Mouse (Mus musculus) liver, embryonic 14.5 days (tissue): Measurements from ENCODE around the gene Sowahb. TPM values are rescaled to one million over a fixed set of nuclear protein-coding genes. Genes with fewer than 3 reads are reported as not detected.

Experiments used
- ATAC-seq: fragments of 200-750 bp; cut with Nextera tagmentation; 2 replicates; pipeline ENCODE4 v1.8.0; 2017; ENCODE audit warnings: moderate number of reproducible peaks, mild to moderate bottlenecking, moderate library complexity; ENCODE audit not compliant: insufficient read depth
- DNase-seq, 3 experiments: peaks; one replicate each; pipeline ENCODE4 v3.0.0-alpha.2; 2012 to 2013; ENCODE audit warnings: low read depth in 3 of 3, low spot score in 3 of 3
- H3K27ac ChIP-seq: fragments of 300-500 bp; sonication (generic); 2 replicates; pipeline ENCODE4 v1.5.1; 2014; ENCODE audit warnings: moderate library complexity, mild to moderate bottlenecking, control low read depth, inconsistent platforms
- H3K27me3 ChIP-seq: fragments of 300-500 bp; sonication (generic); 2 replicates; pipeline ENCODE4 v1.6.1; 2014; ENCODE audit warnings: mild to moderate bottlenecking, low read length, moderate library complexity; ENCODE audit not compliant: control insufficient read depth, insufficient read depth
- H3K36me3 ChIP-seq: fragments of 300-500 bp; sonication (generic); replicated peaks from 2 replicates; pipeline ENCODE4 v1.6.1; 2014; ENCODE audit warnings: low read depth; ENCODE audit not compliant: control insufficient read depth, insufficient read depth
- H3K4me1 ChIP-seq, 2 experiments: fragments of 200-500 bp in 1 of 2; fragments of 300-500 bp in 1 of 2; sonication (generic) in 1 of 2; replicated peaks; 2 replicates each; pipeline ENCODE4 v1.6.1; 2012 to 2014; ENCODE audit warnings: antibody characterized with exemption in 1 of 2, inconsistent platforms in 1 of 2, low read length in 1 of 2; ENCODE audit not compliant: control insufficient read depth in 2 of 2, insufficient read depth in 2 of 2
- H3K4me2 ChIP-seq: fragments of 300-500 bp; sonication (generic); 2 replicates; pipeline ENCODE4 v1.6.1; 2014; ENCODE audit warnings: low read depth, mild to moderate bottlenecking, control low read depth, moderate library complexity
- H3K4me3 ChIP-seq, 2 experiments: fragments of 200-500 bp in 1 of 2; fragments of 300-500 bp in 1 of 2; sonication (generic) in 1 of 2; 2 replicates each; pipeline ENCODE4 v1.5.1; 2012 to 2014; ENCODE audit warnings: low read depth in 2 of 2, low read length in 2 of 2, mild to moderate bottlenecking in 2 of 2, control low read depth in 1 of 2, inconsistent platforms in 1 of 2, moderate library complexity in 1 of 2; ENCODE audit not compliant: insufficient read depth in 1 of 2
- H3K9ac ChIP-seq: fragments of 300-500 bp; sonication (generic); replicated peaks from 2 replicates; pipeline ENCODE4 v1.6.1; 2014; ENCODE audit warnings: mild to moderate bottlenecking, control low read depth, moderate library complexity
- H3K9me3 ChIP-seq: fragments of 300-500 bp; sonication (generic); 2 replicates; pipeline ENCODE4 v1.6.1; 2016; ENCODE audit warnings: low read length, mixed read lengths; ENCODE audit not compliant: control insufficient read depth
- CTCF ChIP-seq: IDR thresholded peaks from 2 replicates; pipeline ENCODE4 v1.5.1; 2016; ENCODE audit warnings: antibody characterized with exemption, low read depth, control low read depth
- EP300 ChIP-seq: IDR thresholded peaks from 2 replicates; pipeline ENCODE4 v1.6.1; 2016; ENCODE audit warnings: antibody characterized with exemption, low read depth
- WGBS: fragments of 180-500 bp; shearing (Covaris S2); extraction: QIAGEN DNeasy Blood & Tissue Kit; methylation state at CpG from one replicate; pipeline ENCODE4 v1.1.7; 2014; ENCODE audit not compliant: insufficient replicate concordance; 5-methylcytosine and 5-hydroxymethylcytosine counted together
- polyA plus RNA-seq, 2 experiments: library from polyadenylated mRNA; depleted of rRNA in 1 of 2; stranded (reverse) in 1 of 2; unstranded in 1 of 2; fragments of >200 nt; fragmentation: Nextera tagmentation in 1 of 2; extraction: Ambion mirVana in 1 of 2; gene quantifications; 2 replicates each; pipeline versions ENCODE4 v1.2.1 to v1.2.3; 2012 to 2014

The Sowahb gene
- polyA plus RNA-seq, 2 experiments: 0.50 to 0.83 TPM

DNA sequence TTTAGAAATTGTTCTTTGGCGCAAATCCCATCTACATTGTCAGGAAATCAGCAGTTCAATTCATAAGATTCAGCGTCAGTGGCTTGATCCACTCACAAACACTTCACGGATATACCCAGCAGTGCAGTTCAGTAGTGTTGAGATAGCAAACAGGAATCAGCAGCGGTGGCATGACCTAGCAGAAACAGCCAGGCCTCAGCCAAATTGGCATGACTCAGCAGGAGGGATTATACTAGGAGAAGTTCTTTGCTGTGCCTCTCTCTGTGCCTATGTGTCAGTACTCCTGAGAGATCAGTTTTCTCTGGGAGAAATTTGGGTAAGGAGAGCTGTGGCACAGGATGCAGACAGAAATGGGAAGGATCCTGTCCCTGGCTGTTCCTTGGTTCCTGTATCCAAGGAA, 16.0 kb upstream of the Sowahb start:
- 36% methylated on average over 4 of the region's 4 CpGs for WGBS
- ATAC-seq (peak; percentile 65; the same call in 1 of the 2 replicates), DNase-seq (no peak)

DNA sequence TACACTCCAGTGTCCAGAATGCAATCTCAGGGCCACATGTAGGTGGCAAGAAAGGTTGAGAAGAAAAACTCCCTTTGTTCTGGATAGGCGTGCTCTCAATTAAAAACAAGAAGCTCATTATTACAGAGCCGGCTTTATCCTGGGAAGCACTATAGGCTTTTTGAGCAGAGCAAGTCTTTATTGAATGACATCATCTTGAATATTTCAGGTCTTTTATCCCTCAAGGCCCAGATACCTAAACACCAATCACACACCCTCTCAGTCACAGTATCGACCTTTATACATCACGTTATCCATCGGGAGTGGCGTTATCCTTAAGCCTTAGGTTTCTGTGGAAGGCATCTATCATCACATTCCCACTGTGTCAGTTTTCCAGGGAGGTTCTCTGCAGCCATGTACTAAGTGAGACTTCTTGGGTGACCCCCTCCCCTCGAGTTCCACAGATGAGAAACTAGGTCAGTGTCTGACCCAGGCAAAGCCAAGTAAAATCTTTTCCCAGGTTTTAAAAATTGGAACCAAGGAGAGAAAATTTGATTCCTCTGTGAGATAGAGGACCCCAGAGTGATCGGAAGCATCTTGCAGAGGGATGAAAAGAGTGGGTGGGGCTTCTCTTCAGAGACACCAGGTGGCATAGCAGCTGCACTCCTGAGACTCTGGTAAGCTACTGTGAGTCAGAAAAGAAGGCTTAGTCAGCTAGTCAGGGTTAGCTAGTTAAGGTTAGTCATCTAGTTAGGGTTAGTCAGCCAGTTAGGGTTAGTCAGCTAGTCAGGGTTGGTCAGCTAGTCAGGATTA, 9.0 kb upstream of the Sowahb start:
- H3K27ac ChIP-seq: no peak overlapping the region
- DNase-seq (no peak), ATAC-seq (no peak)
- no peak overlapping the region for H3K4me2 ChIP-seq
- H3K4me3 ChIP-seq: no peak overlapping the region
- H3K36me3 ChIP-seq: no peaks in the 10 kb centered on the region
- no peaks in the 10 kb centered on the region for H3K4me1 ChIP-seq
- H3K9ac ChIP-seq: no peak overlapping the region
- H3K27me3 ChIP-seq: no peaks in the 10 kb centered on the region
- H3K9me3 ChIP-seq: no peaks in the 10 kb centered on the region
- WGBS: 48% methylated on average over 8 of the region's 8 CpGs
- TF ChIP-seq CTCF: no peak
- no peak for TF ChIP-seq EP300

More for the DNA sequence above, 16.0 kb upstream of the Sowahb start:
- Histone ChIP-seq H3K27ac (no peak overlapping the region), H3K9me3 (no peaks in the 10 kb centered on the region), H3K4me2 (no peak overlapping the region), H3K4me3 (no peak overlapping the region), H3K36me3 (no peaks in the 10 kb centered on the region), H3K27me3 (no peaks in the 10 kb centered on the region), H3K9ac (no peak overlapping the region), H3K4me1 (0 out of 4 replicates have a peak, but pooled peaks cover 0 to 1% of the 10 kb centered on the region in 2 experiments)
- TF ChIP-seq CTCF (no peak), EP300 (no peak)

DNA sequence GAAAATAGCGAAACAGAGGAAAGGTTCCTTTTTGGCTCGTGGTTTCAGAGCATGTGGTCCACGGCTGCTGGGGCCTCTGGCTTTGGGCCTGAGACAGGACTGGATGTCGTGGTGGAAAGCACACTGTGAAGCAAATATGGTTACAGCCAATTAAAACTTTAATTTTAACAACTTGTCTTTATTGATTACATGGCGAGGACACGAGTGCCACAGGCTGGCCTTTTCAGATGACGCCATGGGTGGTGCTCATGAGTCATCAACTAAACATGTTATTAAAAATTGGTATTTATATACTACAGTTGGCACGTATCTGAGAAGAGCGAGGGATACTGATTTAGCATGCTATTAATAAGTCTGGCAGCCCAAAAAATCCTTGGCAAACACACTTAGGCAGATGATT, 7.1 kb upstream of the Sowahb start:
- no peak overlapping the region for H3K9ac ChIP-seq
- no peak overlapping the region for H3K27ac ChIP-seq
- TF ChIP-seq CTCF: no peak
- H3K4me1 ChIP-seq: no peaks in the 10 kb centered on the region
- no peaks in the 10 kb centered on the region for H3K36me3 ChIP-seq
- peaks cover under 1% of the 10 kb centered on the region; the same call in 1 of the 2 replicates for H3K27me3 ChIP-seq
- no peak overlapping the region for H3K4me2 ChIP-seq
- H3K4me3 ChIP-seq: no peak overlapping the region
- 56% methylated on average over 9 of the region's 9 CpGs for WGBS
- ATAC-seq (no peak), DNase-seq (no peak)
- no peaks in the 10 kb centered on the region for H3K9me3 ChIP-seq

DNA sequence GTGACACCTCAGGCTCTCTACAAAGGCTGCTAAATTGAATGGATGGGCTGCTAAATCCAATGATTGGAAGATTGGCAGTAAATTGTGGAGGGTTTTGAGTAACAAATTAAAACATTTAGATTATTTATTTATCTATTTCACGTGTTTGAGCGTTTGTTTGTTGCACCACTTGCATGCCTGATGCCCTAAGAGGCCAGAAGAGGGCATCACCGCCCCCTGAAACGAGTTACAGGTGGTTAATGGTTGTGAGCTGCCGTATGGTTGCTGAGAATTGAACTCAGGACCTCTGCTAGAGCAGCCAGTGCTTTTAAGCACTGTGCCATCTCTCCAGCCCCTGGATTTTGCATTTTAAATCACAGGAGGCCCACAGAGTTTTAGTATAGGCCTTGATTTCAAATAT, 6.2 kb upstream of the Sowahb start:
- ATAC-seq (no peak), DNase-seq (no peak)
- no peak overlapping the region for H3K4me3 ChIP-seq
- no peak overlapping the region for H3K9ac ChIP-seq
- peak; percentile 32; the same call in 1 of the 2 replicates for TF ChIP-seq CTCF
- no peak for TF ChIP-seq EP300
- peaks cover 9% of the 10 kb centered on the region for H3K27me3 ChIP-seq
- no peak overlapping the region for H3K4me2 ChIP-seq
- no peaks in the 10 kb centered on the region for H3K4me1 ChIP-seq
- no peak overlapping the region for H3K27ac ChIP-seq
- 30% methylated on average over 5 of the region's 5 CpGs for WGBS
- H3K36me3 ChIP-seq: no peaks in the 10 kb centered on the region
- no peaks in the 10 kb centered on the region for H3K9me3 ChIP-seq

DNA sequence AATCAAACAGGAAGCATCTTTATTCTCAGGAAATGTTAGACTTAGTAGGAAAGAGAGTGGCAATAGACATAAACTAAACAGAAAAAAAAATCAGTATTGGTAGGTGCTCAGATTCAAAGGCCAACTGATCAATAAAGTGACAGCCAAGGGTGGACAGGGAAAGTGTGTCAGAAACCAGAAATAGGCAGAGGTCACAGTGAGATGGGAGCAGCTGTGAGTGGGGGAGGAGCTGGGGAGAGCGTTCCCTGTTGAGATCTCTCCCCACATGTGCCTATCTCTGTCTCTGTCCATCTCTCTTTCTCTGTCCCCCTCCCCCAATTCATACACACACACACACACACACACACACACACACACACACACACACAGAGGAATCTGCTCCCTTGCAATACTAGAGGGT, 5.1 kb upstream of the Sowahb start:
- no peak for TF ChIP-seq CTCF
- no peak for TF ChIP-seq EP300
- no peak for ATAC-seq

More for the DNA sequence above, 5.1 kb upstream of the Sowahb start:
- Histone ChIP-seq H3K4me2 (no peak overlapping the region), H3K4me1 (no peaks in the 10 kb centered on the region), H3K27ac (no peak overlapping the region), H3K36me3 (no peaks in the 10 kb centered on the region), H3K9ac (no peak overlapping the region), H3K27me3 (peaks cover 18% of the 10 kb centered on the region), H3K9me3 (no peaks in the 10 kb centered on the region), H3K4me3 (no peak overlapping the region)
- 56% methylated on average over 1 of the region's 1 CpGs for WGBS
- DNase-seq: no peak
